Mouse (Mus musculus): ENCODE measurements at regions not wholly inside any gene's neighbourhood (a gene's known extent, or its start where the extent isn't known, plus 50 kb on each side); places are given as distances from the start of the nearest gene placed in this dataset.

DNA sequence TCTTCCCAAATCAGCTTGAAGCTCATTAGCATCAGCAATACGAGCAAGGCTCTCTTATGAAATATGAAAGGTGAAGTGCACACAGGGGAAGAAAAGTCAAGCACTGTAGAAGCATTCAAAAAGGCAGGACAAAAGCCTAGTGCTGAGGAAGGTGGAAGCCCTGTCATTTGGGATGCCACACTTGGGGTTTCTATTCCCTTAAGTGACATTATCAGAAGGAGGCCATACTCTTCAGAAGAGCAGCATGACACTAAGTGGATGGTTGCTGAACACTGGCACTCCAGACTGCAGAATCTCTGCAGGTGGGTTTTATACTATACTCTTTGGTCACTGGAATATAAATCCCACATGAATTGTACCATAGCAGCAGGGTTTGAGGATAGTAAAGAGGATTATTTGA lies 120.4 kb upstream of the Pcsk1 start:
- TF ChIP-seq CTCF (IDR thresholded peaks at IDR 0.05; ENCODE audit: low read depth): no peak
- no peak for TF ChIP-seq EP300 (IDR thresholded peaks at IDR 0.05; ENCODE audit: low read depth)

Measured in liver, postnatal 0 days (tissue).